Mouse (Mus musculus) CH12.LX (cell line): ENCODE results near the gene Lsp1.
A peak's percentile ranks its signal among the peaks of the same experiment; 100 is the strongest.

Experiments used
- CTCF ChIP-seq, 2 experiments: IDR thresholded peaks in 1 of 2; conservative IDR thresholded peaks in 1 of 2; 2 replicates each; pipeline ENCODE4 v1.5.1; 2011 to 2012; ENCODE audit warnings: low read depth in 2 of 2, low read length in 2 of 2, improper control_type of control experiment in 1 of 2, inconsistent platforms in 1 of 2, mild to moderate bottlenecking in 1 of 2, moderate library complexity in 1 of 2
- E2F4 ChIP-seq: IDR thresholded peaks from 2 replicates; pipeline ENCODE4 v1.6.1; 2011; ENCODE audit warnings: low read depth, low read length, improper control_type of control experiment; ENCODE audit not compliant: insufficient replicate concordance
- ELF1 ChIP-seq: IDR thresholded peaks from 2 replicates; pipeline ENCODE4 v1.6.1; 2014; ENCODE audit warnings: low read depth, mild to moderate bottlenecking, inconsistent platforms, low read length, improper control_type of control experiment
- EP300 ChIP-seq: IDR thresholded peaks from 2 replicates; pipeline ENCODE4 v1.6.1; 2011; ENCODE audit warnings: low read length, improper control_type of control experiment
- KAT2A ChIP-seq: IDR thresholded peaks from 2 replicates; pipeline ENCODE4 v1.6.1; 2012; ENCODE audit warnings: low read length, improper control_type of control experiment, inconsistent platforms; ENCODE audit not compliant: insufficient replicate concordance
- NELFE ChIP-seq: IDR thresholded peaks from 2 replicates; pipeline ENCODE4 v1.6.1; 2011; ENCODE audit warnings: low read depth, low read length, improper control_type of control experiment
- POLR2A ChIP-seq: IDR thresholded peaks from 2 replicates; pipeline ENCODE4 v1.6.1; 2011; ENCODE audit warnings: low read depth, mild to moderate bottlenecking, improper control_type of control experiment, low read length
- POLR2AphosphoS2 ChIP-seq: IDR thresholded peaks from 2 replicates; pipeline ENCODE4 v1.6.1; 2011; ENCODE audit warnings: low read depth, low read length, improper control_type of control experiment
- RCOR1 ChIP-seq: conservative IDR thresholded peaks from 2 replicates; pipeline ENCODE4 v1.6.1; 2012; ENCODE audit warnings: low read depth, mild to moderate bottlenecking, inconsistent platforms, low read length, improper control_type of control experiment
- SIN3A ChIP-seq: IDR thresholded peaks from 2 replicates; pipeline ENCODE4 v1.6.1; 2012; ENCODE audit warnings: low read length, improper control_type of control experiment, inconsistent platforms
- USF1 ChIP-seq: IDR thresholded peaks from 2 replicates; pipeline ENCODE4 v1.6.1; 2014; ENCODE audit warnings: low read depth, mild to moderate bottlenecking, inconsistent platforms, low read length, improper control_type of control experiment
- ZC3H11A ChIP-seq: IDR thresholded peaks from 2 replicates; pipeline ENCODE4 v1.6.1; 2012; ENCODE audit warnings: low read depth, mild to moderate bottlenecking, inconsistent platforms, low read length, improper control_type of control experiment

- no peak for TF ChIP-seq KAT2A
- no peak for TF ChIP-seq NELFE
- TF ChIP-seq ZC3H11A = no peak
- TF ChIP-seq ELF1 = no peak
- no peak for TF ChIP-seq POLR2A
- TF ChIP-seq RCOR1 = no peak
- no peak for TF ChIP-seq USF1
- no peak for TF ChIP-seq POLR2AphosphoS2
- no peak for TF ChIP-seq SIN3A
- no peak for TF ChIP-seq CTCF (conservative IDR thresholded peaks at IDR 0.05 in 1 of 2, IDR thresholded peaks at IDR 0.05 in 1 of 2; ENCODE audit: low read depth in 2 of 2, low read length in 2 of 2)
- TF ChIP-seq EP300 = peak; percentile 65
- no peak for TF ChIP-seq E2F4
Observed at GRCm38 (mm10) chr7:142458676-142459298, 1.8 kb upstream of the Lsp1 start.
